Mouse (Mus musculus): Measurements from ENCODE around the gene Timm17b.
"Not testable (repeated sequence)": the region's sequence is repeated elsewhere in the genome, so short reads cannot be mapped to it uniquely, and the experiment has no call there.

Gene Timm17b

GRCm38 (mm10) chrX:7898880-7899874 is at the start of gene Timm17b, which contains the start of gene Pqbp1:
Timm17b (plus strand) TSS chrX:7899357.
Pqbp1 (minus strand) TSS chrX:7899269.
- peak; percentile 88 for DNase-seq (ENCODE audit: low spot score)

- DNase-seq (ENCODE audit: low spot score), result no peak
Observed at GRCm38 (mm10) chrX:7854578-7854977, 44.6 kb upstream of the Timm17b start.

- DNase-seq (ENCODE audit: low spot score), result no peak
Observed at GRCm38 (mm10) chrX:7859191-7859753, 39.9 kb upstream of the Timm17b start.

GRCm38 (mm10) chrX:7863181-7863580 is 36.0 kb upstream of the Timm17b start:
- no peak for DNase-seq (ENCODE audit: low spot score)

GRCm38 (mm10) chrX:7864551-7864950 is 34.6 kb upstream of the Timm17b start:
- DNase-seq (ENCODE audit: low spot score), result no peak

- DNase-seq (ENCODE audit: low spot score), result no peak
Observed at GRCm38 (mm10) chrX:7865343-7865742, 33.8 kb upstream of the Timm17b start.

- no peak for DNase-seq (ENCODE audit: low spot score)
Observed at GRCm38 (mm10) chrX:7865786-7866185, 33.4 kb upstream of the Timm17b start.

- DNase-seq (ENCODE audit: low spot score), result no peak
Observed at GRCm38 (mm10) chrX:7867141-7867540, 32.0 kb upstream of the Timm17b start.

GRCm38 (mm10) chrX:7868506-7868905 is 30.7 kb upstream of the Timm17b start:
- no peak for DNase-seq (ENCODE audit: low spot score)

GRCm38 (mm10) chrX:7869826-7870225 is 29.3 kb upstream of the Timm17b start:
- no peak for DNase-seq (ENCODE audit: low spot score)

- peak; percentile 81 for DNase-seq (ENCODE audit: low spot score)
Observed at GRCm38 (mm10) chrX:7878007-7878419, 21.1 kb upstream of the Timm17b start, which contains the start of gene Pim2. Pim2 (plus strand) TSS chrX:7878262.

- DNase-seq (ENCODE audit: low spot score), result peak; percentile 4
Observed at GRCm38 (mm10) chrX:7878495-7878894, 20.7 kb upstream of the Timm17b start.

GRCm38 (mm10) chrX:7879819-7880218 is 19.3 kb upstream of the Timm17b start:
- DNase-seq (ENCODE audit: low spot score), result peak; percentile 43

- peak; percentile 84 for DNase-seq (ENCODE audit: low spot score)
Observed at GRCm38 (mm10) chrX:7883841-7884567, 15.2 kb upstream of the Timm17b start, which contains the start of gene Slc35a2. Slc35a2 (plus strand) TSS chrX:7884028.

- no peak for DNase-seq (ENCODE audit: low spot score)
Observed at GRCm38 (mm10) chrX:7898211-7898610, 946 bp upstream of the Timm17b start.

GRCm38 (mm10) chrX:7904441-7904840 is 5.3 kb downstream of the Timm17b start:
- no peak for DNase-seq (ENCODE audit: low spot score)

GRCm38 (mm10) chrX:7907735-7908134 is 8.6 kb downstream of the Timm17b start, which contains the start of gene Gm10491:
Gm10491 (minus strand) TSS chrX:7907835.
- DNase-seq (ENCODE audit: low spot score), result no peak

GRCm38 (mm10) chrX:7909242-7909641 is 10.1 kb downstream of the Timm17b start, which contains the start of gene Gm10490:
Gm10490 (plus strand) TSS chrX:7909542.
- not testable (repeated sequence) for DNase-seq (ENCODE audit: low spot score)

GRCm38 (mm10) chrX:7910473-7910872 is 11.3 kb downstream of the Timm17b start:
- DNase-seq (ENCODE audit: low spot score), result no peak

GRCm38 (mm10) chrX:7915669-7916068 is 16.5 kb downstream of the Timm17b start:
- DNase-seq (ENCODE audit: low spot score), result peak; percentile 25

- not testable (repeated sequence) for DNase-seq (ENCODE audit: low spot score)
Observed at GRCm38 (mm10) chrX:7917960-7918359, 18.8 kb downstream of the Timm17b start.

Measured in urinary bladder, postnatal 14 days (tissue).